Mouse (Mus musculus) lung, adult 18-20 months (tissue): ENCODE results near the gene Faim.

ENCODE experiments used
- DNase-seq, 2 experiments: peaks; one replicate each; pipeline ENCODE4 v3.0.0; 2022; ENCODE audit warnings: mixed read lengths in 2 of 2

Faim gene

GRCm38 (mm10) chr9:98985800-98986475 lies at the start of gene Faim:
Faim (plus strand) TSS chr9:98986373.
- peak; percentile 99 to 100 for DNase-seq

- no peak for DNase-seq
Observed at GRCm38 (mm10) chr9:98939290-98939689, 46.9 kb upstream of the Faim start.

- DNase-seq = no peak
Observed at GRCm38 (mm10) chr9:98952171-98953050, 33.8 kb upstream of the Faim start.

- DNase-seq = no peak
Observed at GRCm38 (mm10) chr9:98953291-98953690, 32.9 kb upstream of the Faim start.

- DNase-seq = no peak
Observed at GRCm38 (mm10) chr9:98953830-98954229, 32.3 kb upstream of the Faim start.

- no peak for DNase-seq
Observed at GRCm38 (mm10) chr9:98954391-98955102, 31.6 kb upstream of the Faim start.

- no peak for DNase-seq
Observed at GRCm38 (mm10) chr9:98955103-98955715, 31.0 kb upstream of the Faim start, which contains the start of gene Foxl2. Foxl2 (plus strand) TSS chr9:98955288.

GRCm38 (mm10) chr9:98955716-98956224 lies 30.4 kb upstream of the Faim start:
- no peak for DNase-seq

- no peak for DNase-seq
Observed at GRCm38 (mm10) chr9:98956591-98957381, 29.4 kb upstream of the Faim start.

GRCm38 (mm10) chr9:98957751-98958351 lies 28.3 kb upstream of the Faim start:
- DNase-seq = no peak

- no peak for DNase-seq
Observed at GRCm38 (mm10) chr9:98958628-98959027, 27.5 kb upstream of the Faim start.

- DNase-seq = no peak
Observed at GRCm38 (mm10) chr9:98959851-98960250, 26.3 kb upstream of the Faim start.

GRCm38 (mm10) chr9:98960348-98960747 lies 25.8 kb upstream of the Faim start:
- no peak for DNase-seq

GRCm38 (mm10) chr9:98961591-98962477 lies 24.3 kb upstream of the Faim start:
- DNase-seq = no peak

GRCm38 (mm10) chr9:98962478-98963142 lies 23.6 kb upstream of the Faim start:
- no peak for DNase-seq

GRCm38 (mm10) chr9:98963661-98964060 lies 22.5 kb upstream of the Faim start:
- no peak for DNase-seq

GRCm38 (mm10) chr9:98965084-98965483 lies 21.1 kb upstream of the Faim start:
- no peak for DNase-seq

- no peak for DNase-seq
Observed at GRCm38 (mm10) chr9:98973101-98973521, 13.1 kb upstream of the Faim start.

- DNase-seq = no peak
Observed at GRCm38 (mm10) chr9:98973561-98973960, 12.6 kb upstream of the Faim start.

GRCm38 (mm10) chr9:98974898-98975297 lies 11.3 kb upstream of the Faim start:
- DNase-seq = no peak
